Mouse (Mus musculus): ENCODE data around the gene Plpp1. TPM values are rescaled to one million over a fixed set of nuclear protein-coding genes. Genes with fewer than 3 reads are reported as not detected.
A peak's percentile ranks its signal among the peaks of the same experiment; 100 is the strongest.

Plpp1 gene
- polyA plus RNA-seq, 1 experiment from 2014 or later, result 21.8 TPM

GRCm38 (mm10) chr13:112761787-112762186 is 38.8 kb upstream of the Plpp1 start:
- H3K9me3 ChIP-seq, result peaks cover 6% of the 10 kb centered on the region; the same call in 1 of the 2 replicates
- H3K27ac ChIP-seq (replicated peaks), result peak overlapping the region; percentile 44; the same call in 1 of the 2 replicates
- H3K4me3 ChIP-seq, result no peak overlapping the region
- H3K27me3 ChIP-seq (replicated peaks; ENCODE audit: low read depth, poor library complexity, severe bottlenecking), result no peaks in the 10 kb centered on the region
- no peaks in the 10 kb centered on the region for H3K36me3 ChIP-seq (replicated peaks)
- DNase-seq (ENCODE audit: low spot score), result no peak
- 38% methylated on average over 1 of the region's 1 CpGs for WGBS
- H3K4me1 ChIP-seq, result peaks cover 50% of the 10 kb centered on the region

- Histone ChIP-seq H3K9me3 (peaks cover 14% of the 10 kb centered on the region), H3K36me3 (replicated peaks) (0 out of 2 replicates have a peak, but pooled peaks cover 5% of the 10 kb centered on the region), H3K27me3 (replicated peaks; ENCODE audit: low read depth, poor library complexity, severe bottlenecking) (no peaks in the 10 kb centered on the region), H3K27ac (replicated peaks) (no peak overlapping the region), H3K4me3 (no peak overlapping the region), H3K4me1 (peaks cover 50% of the 10 kb centered on the region)
- no peak for DNase-seq (ENCODE audit: low spot score)
- WGBS, result 51% methylated on average over 4 of the region's 4 CpGs
These were observed 38.0 kb upstream of the Plpp1 start for GRCm38 (mm10) chr13:112762548-112762947.

GRCm38 (mm10) chr13:112763531-112764091 is 37.0 kb upstream of the Plpp1 start:
- DNase-seq (ENCODE audit: low spot score), result no peak
- no peak overlapping the region for H3K4me3 ChIP-seq
- H3K27me3 ChIP-seq (replicated peaks; ENCODE audit: low read depth, poor library complexity, severe bottlenecking), result no peaks in the 10 kb centered on the region
- WGBS, result 79% methylated on average over 10 of the region's 10 CpGs
- no peak overlapping the region for H3K27ac ChIP-seq (replicated peaks)
- peaks cover 21% of the 10 kb centered on the region for H3K9me3 ChIP-seq
- 0 out of 2 replicates have a peak, but pooled peaks cover 5% of the 10 kb centered on the region for H3K36me3 ChIP-seq (replicated peaks)
- H3K4me1 ChIP-seq, result peaks cover 49% of the 10 kb centered on the region

GRCm38 (mm10) chr13:112764556-112764955 is 36.0 kb upstream of the Plpp1 start:
- Histone ChIP-seq H3K4me1 (peaks cover 40% of the 10 kb centered on the region), H3K9me3 (peaks cover 21% of the 10 kb centered on the region), H3K27me3 (replicated peaks; ENCODE audit: low read depth, poor library complexity, severe bottlenecking) (no peaks in the 10 kb centered on the region), H3K27ac (replicated peaks) (no peak overlapping the region), H3K36me3 (replicated peaks) (0 out of 2 replicates have a peak, but pooled peaks cover 5% of the 10 kb centered on the region), H3K4me3 (no peak overlapping the region)
- DNase-seq (ENCODE audit: low spot score), result no peak
- WGBS, result 79% methylated on average over 5 of the region's 5 CpGs

- peaks cover 34% of the 10 kb centered on the region for H3K4me1 ChIP-seq
- no peak overlapping the region for H3K27ac ChIP-seq (replicated peaks)
- DNase-seq (ENCODE audit: low spot score), result no peak
- H3K4me3 ChIP-seq, result no peak overlapping the region
- H3K27me3 ChIP-seq (replicated peaks; ENCODE audit: low read depth, poor library complexity, severe bottlenecking), result no peaks in the 10 kb centered on the region
- WGBS, result 89% methylated on average over 3 of the region's 3 CpGs
- H3K36me3 ChIP-seq (replicated peaks), result 0 out of 2 replicates have a peak, but pooled peaks cover 5% of the 10 kb centered on the region
- peaks cover 21% of the 10 kb centered on the region for H3K9me3 ChIP-seq
These were observed 34.9 kb upstream of the Plpp1 start for GRCm38 (mm10) chr13:112765654-112766053.

GRCm38 (mm10) chr13:112770528-112771328 is 29.9 kb upstream of the Plpp1 start:
- H3K27me3 ChIP-seq (replicated peaks; ENCODE audit: low read depth, poor library complexity, severe bottlenecking), result no peaks in the 10 kb centered on the region
- H3K4me1 ChIP-seq, result peaks cover 22% of the 10 kb centered on the region
- H3K4me3 ChIP-seq, result no peak overlapping the region
- H3K27ac ChIP-seq (replicated peaks), result no peak overlapping the region
- 38% methylated on average over 11 of the region's 11 CpGs for WGBS
- peaks cover 21% of the 10 kb centered on the region for H3K9me3 ChIP-seq
- H3K36me3 ChIP-seq (replicated peaks), result 0 out of 2 replicates have a peak, but pooled peaks cover 5% of the 10 kb centered on the region
- DNase-seq (ENCODE audit: low spot score), result peak; percentile 66

GRCm38 (mm10) chr13:112771447-112772208 is 29.0 kb upstream of the Plpp1 start:
- Histone ChIP-seq H3K36me3 (replicated peaks) (0 out of 2 replicates have a peak, but pooled peaks cover 5% of the 10 kb centered on the region), H3K27me3 (replicated peaks; ENCODE audit: low read depth, poor library complexity, severe bottlenecking) (no peaks in the 10 kb centered on the region), H3K4me1 (peaks cover 22% of the 10 kb centered on the region), H3K27ac (replicated peaks) (no peak overlapping the region), H3K9me3 (peaks cover 16% of the 10 kb centered on the region), H3K4me3 (no peak overlapping the region)
- DNase-seq (ENCODE audit: low spot score), result no peak
- WGBS, result 45% methylated on average over 15 of the region's 15 CpGs

GRCm38 (mm10) chr13:112772252-112772651 is 28.3 kb upstream of the Plpp1 start:
- no peak for DNase-seq (ENCODE audit: low spot score)
- WGBS, result 75% methylated on average over 11 of the region's 11 CpGs

GRCm38 (mm10) chr13:112772861-112773260 is 27.7 kb upstream of the Plpp1 start:
- Histone ChIP-seq H3K9me3 (peaks cover 4% of the 10 kb centered on the region), H3K4me3 (no peak overlapping the region), H3K36me3 (replicated peaks) (no peaks in the 10 kb centered on the region), H3K4me1 (peaks cover 22% of the 10 kb centered on the region), H3K27ac (replicated peaks) (no peak overlapping the region), H3K27me3 (replicated peaks; ENCODE audit: low read depth, poor library complexity, severe bottlenecking) (no peaks in the 10 kb centered on the region)
- DNase-seq (ENCODE audit: low spot score), result no peak
- WGBS, result 84% methylated on average over 14 of the region's 14 CpGs

More at GRCm38 (mm10) chr13:112772252-112772651, 28.3 kb upstream of the Plpp1 start:
- H3K27ac ChIP-seq (replicated peaks), result no peak overlapping the region
- H3K27me3 ChIP-seq (replicated peaks; ENCODE audit: low read depth, poor library complexity, severe bottlenecking), result no peaks in the 10 kb centered on the region
- H3K4me3 ChIP-seq, result no peak overlapping the region
- H3K4me1 ChIP-seq, result peaks cover 22% of the 10 kb centered on the region
- peaks cover 10% of the 10 kb centered on the region for H3K9me3 ChIP-seq
- 0 out of 2 replicates have a peak, but pooled peaks cover 3% of the 10 kb centered on the region for H3K36me3 ChIP-seq (replicated peaks)

GRCm38 (mm10) chr13:112773991-112774675 is 26.5 kb upstream of the Plpp1 start:
- Histone ChIP-seq H3K4me1 (peaks cover 22% of the 10 kb centered on the region), H3K4me3 (no peak overlapping the region), H3K36me3 (replicated peaks) (no peaks in the 10 kb centered on the region), H3K27me3 (replicated peaks; ENCODE audit: low read depth, poor library complexity, severe bottlenecking) (no peaks in the 10 kb centered on the region), H3K9me3 (no peaks in the 10 kb centered on the region), H3K27ac (replicated peaks) (no peak overlapping the region)
- 94% methylated on average over 3 of the region's 3 CpGs for WGBS
- DNase-seq (ENCODE audit: low spot score), result no peak

- Histone ChIP-seq H3K4me3 (no peak overlapping the region), H3K27me3 (replicated peaks; ENCODE audit: low read depth, poor library complexity, severe bottlenecking) (no peaks in the 10 kb centered on the region), H3K9me3 (no peaks in the 10 kb centered on the region), H3K27ac (replicated peaks) (no peak overlapping the region), H3K36me3 (replicated peaks) (no peaks in the 10 kb centered on the region), H3K4me1 (peaks cover 15% of the 10 kb centered on the region)
- DNase-seq (ENCODE audit: low spot score), result no peak
- WGBS, result 90% methylated on average over 10 of the region's 10 CpGs
These were observed 24.7 kb upstream of the Plpp1 start for GRCm38 (mm10) chr13:112775856-112776255.

GRCm38 (mm10) chr13:112778407-112778806 is 22.2 kb upstream of the Plpp1 start:
- WGBS, result 89% methylated on average over 5 of the region's 5 CpGs
- H3K4me1 ChIP-seq, result no peaks in the 10 kb centered on the region
- H3K9me3 ChIP-seq, result no peaks in the 10 kb centered on the region
- H3K27me3 ChIP-seq (replicated peaks; ENCODE audit: low read depth, poor library complexity, severe bottlenecking), result no peaks in the 10 kb centered on the region
- H3K36me3 ChIP-seq (replicated peaks), result no peaks in the 10 kb centered on the region
- H3K4me3 ChIP-seq, result no peak overlapping the region
- no peak for DNase-seq (ENCODE audit: low spot score)
- no peak overlapping the region for H3K27ac ChIP-seq (replicated peaks)

Measured in embryonic facial prominence, embryonic 10.5 days (tissue).